Mouse (Mus musculus) brain, adult 2 months (tissue): ENCODE measurements around the gene Bcas3.
A peak's percentile ranks its signal among the peaks of the same experiment; 100 is the strongest.
"Not testable (repeated sequence)": the region's sequence is repeated elsewhere in the genome, so short reads cannot be mapped to it uniquely, and the experiment has no call there.

Experiments used
- DNase-seq: peaks from one replicate; pipeline ENCODE4 v3.0.0; 2011; ENCODE audit warnings: low read depth, low spot score

The Bcas3 gene

GRCm38 (mm10) chr11:85712026-85712804 is 359.2 kb downstream of the Bcas3 start:
- DNase-seq: no peak

DNA sequence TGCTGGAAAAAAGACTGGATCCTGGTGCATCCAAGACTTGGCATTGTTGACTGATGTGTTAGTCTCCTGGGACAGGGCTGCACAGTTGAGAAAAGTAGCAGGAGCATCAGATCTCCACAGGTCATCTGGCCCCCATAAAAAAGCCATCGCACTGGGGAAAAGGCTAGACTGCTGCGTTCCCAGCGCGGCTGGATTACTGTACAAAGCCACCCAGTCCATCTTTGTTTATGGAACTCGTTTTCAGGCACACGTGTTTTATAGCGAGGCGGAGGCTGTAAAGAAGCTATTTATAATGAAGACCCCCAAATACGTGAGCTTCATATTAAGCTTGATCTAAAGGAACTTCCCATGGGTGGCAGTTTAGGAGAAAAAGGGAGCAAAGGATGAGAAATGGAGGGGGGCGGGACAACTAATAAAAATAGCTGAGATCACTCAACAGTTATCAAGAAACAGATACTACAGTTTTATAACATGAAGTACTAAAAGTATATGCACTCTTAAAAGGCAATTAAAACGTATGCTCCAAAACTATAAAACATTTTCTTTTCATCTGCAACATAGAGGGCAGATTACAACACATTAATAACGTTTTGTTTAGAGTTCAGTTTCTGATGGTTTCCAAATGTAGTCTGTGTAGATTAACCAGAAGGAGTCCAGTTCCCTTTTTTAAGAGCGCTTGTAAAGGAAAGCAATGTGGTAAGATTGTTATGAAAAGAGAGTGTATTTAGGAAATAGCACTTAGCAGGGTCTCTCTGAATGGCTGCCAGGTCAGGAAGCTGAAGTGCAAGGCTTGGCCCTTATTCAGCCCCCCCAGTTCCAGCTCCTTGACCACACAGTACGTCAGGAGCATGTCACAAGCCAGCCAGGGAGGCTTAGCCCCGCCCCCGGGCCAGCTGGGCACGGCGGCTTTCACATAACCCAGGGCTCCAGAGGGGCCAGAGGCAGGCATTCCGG is 360.2 kb downstream of the Bcas3 start:
- DNase-seq: peak; percentile 25

GRCm38 (mm10) chr11:85713814-85714208 is 360.8 kb downstream of the Bcas3 start:
- no peak for DNase-seq

DNA sequence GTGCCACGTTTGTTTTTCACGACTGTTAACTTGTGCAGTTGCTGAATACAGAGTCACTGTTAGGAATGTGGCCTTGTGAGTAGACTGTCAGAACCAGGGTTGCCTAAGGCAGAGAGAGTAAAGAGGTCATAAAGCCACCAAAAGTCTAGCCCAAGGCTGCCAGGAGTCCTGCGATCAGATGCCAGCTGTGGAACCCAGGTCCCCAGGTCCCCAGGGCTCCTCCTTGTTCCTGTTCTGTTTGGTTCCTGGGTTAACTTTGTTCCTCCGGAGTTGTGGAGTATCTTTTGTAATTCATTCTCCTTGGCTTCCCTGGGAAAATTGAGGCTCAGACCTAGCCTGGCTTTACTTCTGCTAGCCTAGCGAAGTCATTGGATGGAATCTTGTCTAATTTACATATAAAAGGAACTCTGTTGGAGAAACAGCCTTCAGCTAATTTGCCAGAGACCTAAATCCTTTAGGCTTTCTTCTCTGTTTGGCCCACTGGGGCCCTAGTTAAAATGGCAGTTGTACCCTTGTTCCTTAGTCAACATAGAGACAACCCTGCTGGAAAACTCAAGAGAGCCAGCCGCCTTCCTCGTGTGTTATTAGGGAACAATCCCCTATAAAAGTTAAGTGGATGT is 361.5 kb downstream of the Bcas3 start:
- no peak for DNase-seq

DNA sequence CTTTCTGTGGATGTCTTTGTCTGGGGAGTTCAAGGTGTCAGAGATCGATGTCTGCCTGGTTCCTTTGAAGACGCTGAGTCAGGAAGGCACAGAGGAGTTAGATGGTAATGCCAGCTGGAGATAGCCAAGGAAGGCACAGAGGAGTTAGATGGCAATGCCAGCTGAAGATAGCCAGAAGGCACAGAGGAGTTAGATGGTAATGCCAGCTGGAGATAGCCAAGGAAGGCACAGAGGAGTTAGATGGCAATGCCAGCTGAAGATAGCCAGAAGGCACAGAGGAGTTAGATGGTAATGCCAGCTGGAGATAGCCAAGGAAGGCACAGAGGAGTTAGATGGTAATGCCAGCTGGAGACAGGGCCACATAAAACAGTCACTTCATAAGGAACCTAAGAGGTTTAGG is 363.8 kb downstream of the Bcas3 start:
- not testable (repeated sequence) for DNase-seq

- no peak for DNase-seq
Measured at GRCm38 (mm10) chr11:85719091-85719490, 366.1 kb downstream of the Bcas3 start.

- peak; percentile 27 for DNase-seq
Measured at GRCm38 (mm10) chr11:85719766-85720165, 366.8 kb downstream of the Bcas3 start.

GRCm38 (mm10) chr11:85720269-85720773 is 367.4 kb downstream of the Bcas3 start:
- no peak for DNase-seq

DNA sequence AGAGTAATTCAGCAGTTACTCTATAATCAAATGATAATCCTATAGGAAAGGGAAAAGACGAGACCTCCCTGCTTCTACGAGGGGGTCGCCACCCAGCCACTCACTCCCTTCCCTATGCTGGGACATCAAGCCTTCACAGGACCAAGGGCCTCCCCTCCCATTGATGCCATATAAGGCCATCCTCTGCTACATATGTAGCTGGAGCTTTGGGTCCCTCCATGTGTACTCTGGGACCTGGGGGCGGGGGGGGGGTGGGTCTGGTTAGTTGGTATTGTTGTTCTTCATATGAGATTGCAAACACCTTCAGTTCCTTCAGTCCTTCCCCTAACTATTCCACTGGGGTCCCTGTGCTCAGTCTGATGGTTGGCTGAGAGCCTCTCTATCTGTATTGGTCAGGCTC is 369.0 kb downstream of the Bcas3 start:
- DNase-seq: no peak

GRCm38 (mm10) chr11:85724159-85724558 is 371.2 kb downstream of the Bcas3 start:
- no peak for DNase-seq

DNA sequence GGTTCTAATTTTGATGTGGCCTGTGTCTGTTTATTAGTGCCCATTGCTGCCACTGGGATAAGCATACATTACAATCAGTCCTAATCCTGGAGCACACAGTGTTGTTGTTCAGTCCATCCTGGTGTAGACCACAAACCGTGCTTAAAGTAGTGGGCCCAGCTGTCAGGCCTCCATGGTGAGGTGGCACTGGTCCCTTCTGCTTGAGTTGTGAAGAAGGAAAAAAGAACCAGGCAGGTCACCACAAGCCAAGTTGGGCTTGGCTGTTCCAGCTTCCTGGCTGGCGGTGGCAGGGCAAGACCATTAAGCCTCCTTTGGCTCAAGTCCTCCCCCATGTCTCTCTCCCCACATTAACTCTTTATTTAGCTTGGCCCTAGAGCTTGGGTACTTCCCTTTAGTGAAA is 376.8 kb downstream of the Bcas3 start:
- DNase-seq: no peak

- DNase-seq: no peak
Measured at GRCm38 (mm10) chr11:85732462-85733012, 379.6 kb downstream of the Bcas3 start.

DNA sequence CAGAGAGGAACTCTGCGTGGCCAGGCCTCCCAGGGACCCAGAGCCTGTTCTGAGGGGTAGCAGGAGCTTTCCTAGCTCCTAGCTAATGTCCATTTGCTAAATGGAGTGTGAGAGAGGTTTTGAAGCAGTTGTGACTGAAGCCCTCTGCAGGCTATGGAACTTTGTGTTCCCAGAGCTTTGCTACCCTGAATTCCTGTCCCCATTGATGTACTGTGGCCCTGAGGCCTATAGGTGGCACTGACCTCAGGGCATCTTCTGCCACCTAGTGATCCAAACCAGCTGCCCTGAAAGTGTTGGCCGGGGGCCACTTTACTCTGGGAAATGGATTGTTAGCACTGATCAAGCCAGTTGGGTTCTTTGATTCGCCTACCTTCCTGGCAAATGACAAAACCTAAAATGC is 380.6 kb downstream of the Bcas3 start:
- DNase-seq: no peak

DNA sequence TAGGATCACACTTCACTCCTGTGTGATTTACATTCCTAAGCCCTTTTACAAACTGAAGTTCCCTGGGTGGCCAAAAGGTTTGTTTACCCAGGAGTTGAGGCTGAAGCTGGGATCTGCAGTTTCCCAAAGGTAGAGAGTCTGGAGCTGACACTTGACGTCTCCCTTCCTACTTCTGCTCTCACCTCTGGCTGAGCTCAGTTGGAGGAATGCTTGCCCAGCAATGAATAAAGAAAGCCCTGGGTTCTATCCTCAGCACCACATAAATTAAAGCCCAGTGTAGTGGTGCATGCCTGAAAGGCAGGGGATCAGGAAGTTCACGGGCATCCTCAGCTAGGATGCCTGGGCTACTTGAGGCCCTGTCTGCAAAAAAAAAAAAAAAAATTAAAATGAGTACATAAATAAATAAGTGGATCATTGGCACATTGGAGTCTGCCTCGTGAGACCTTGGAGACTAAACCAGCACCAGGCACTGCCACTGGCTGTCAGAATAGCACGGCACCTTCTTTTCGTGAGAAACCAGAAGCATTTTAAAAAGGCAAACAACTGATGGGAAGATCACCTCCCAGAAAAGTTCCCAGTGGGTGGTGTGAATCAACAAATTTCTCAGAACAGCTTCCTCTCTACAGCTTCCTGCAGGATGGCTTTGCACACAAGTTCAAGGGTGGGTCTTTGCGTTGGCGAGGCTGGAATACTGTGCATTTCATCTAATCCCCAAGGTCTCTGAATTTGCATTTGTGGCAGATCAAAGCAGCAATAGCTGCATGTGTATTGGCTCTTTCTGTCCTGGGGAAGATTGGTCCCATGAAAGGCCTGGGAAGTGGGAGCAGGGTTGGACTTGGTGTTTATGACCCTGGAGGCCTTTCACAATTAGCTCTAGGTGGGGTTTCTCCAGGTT is 381.6 kb downstream of the Bcas3 start:
- peak; percentile 69 for DNase-seq

GRCm38 (mm10) chr11:85737227-85737626 is 384.3 kb downstream of the Bcas3 start:
- DNase-seq: no peak

DNA sequence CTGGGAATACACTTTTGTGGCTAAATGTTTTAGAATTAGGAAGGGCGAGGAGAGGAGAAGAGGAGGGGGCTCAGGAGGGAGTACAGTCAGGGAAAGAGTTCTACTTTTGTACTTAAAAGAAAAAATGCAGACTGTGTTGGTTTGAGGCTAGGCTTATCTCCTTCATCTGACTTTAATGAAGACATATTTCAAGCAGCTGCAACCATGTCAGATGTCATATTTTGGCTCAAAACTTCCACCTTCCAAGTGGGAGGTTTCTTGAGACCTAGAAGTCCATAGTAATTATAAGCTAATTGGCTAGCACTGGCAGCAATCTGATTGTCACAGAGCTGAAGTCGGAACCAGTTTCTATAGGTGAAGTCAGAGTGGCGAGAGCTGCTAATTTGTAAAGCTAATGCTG is 384.9 kb downstream of the Bcas3 start:
- DNase-seq: no peak

DNA sequence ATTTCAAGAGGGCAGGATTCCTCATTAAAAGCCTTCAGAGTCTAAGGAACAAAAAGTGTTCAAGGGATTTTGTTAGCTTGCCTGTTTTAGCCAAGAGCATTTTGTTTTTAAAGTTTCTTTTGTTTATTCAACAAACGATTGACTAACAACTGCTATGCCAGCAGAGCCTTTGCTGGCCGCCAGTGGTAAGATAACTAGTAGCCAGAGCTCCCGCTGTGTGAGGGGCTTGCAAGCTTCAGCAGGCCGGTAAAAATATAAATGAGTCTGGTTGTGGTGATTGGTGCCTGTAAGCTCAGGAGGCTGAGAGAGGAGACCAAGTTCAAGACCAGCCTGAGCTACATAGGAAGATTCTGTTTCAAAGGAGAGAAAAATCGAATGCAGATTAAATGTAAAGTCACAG is 385.6 kb downstream of the Bcas3 start:
- DNase-seq: no peak

- peak; percentile 84 for DNase-seq
Measured at GRCm38 (mm10) chr11:85739266-85739977, 386.5 kb downstream of the Bcas3 start.

DNA sequence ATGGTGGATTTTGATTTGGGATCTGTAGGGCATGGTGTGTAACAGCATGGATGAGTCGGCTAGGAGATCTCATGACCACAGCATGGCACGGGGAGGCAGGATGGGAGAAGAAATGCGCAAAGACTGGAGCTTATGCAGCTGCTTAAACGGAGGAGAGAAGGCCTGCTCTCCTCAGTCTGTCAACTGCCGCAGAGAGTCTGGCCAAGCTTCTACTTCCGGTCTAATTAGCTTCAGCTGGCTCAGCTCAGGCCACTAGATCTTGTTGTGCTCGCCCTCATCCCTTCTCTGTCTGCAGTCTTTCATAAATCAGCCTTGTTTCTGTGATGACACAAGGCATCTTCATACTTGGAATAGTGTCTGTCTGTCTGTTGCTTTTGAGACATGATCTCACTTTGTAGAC is 393.4 kb downstream of the Bcas3 start:
- DNase-seq: no peak

DNA sequence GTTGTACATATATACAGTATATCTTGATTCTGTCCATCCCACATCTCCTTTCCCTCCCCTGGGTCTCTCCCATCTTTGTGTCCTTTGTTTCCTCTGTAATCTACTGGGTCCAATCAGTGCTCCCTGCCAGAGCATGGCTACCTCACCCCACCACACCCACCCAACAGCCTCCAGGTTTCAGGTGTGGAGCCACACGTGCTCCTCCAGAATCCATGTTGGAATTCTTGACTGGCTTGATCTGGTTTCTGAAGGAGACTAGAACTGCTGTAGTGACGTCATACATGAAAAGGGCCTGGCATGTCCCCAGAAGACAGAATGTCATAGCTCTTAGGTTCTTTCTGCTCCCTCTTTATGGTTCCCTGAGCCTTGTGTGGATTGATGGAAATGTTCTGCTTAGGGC is 395.9 kb downstream of the Bcas3 start:
- no peak for DNase-seq
